Mouse (Mus musculus): Measurements from ENCODE around the gene Kansl2. TPM values are rescaled to one million over a fixed set of nuclear protein-coding genes. Genes with fewer than 3 reads are reported as not detected.
A peak's percentile ranks its signal among the peaks of the same experiment; 100 is the strongest.

Gene Kansl2
- total RNA-seq (2014; rRNA removed; ENCODE audit: low replicate concordance) (58.7 and 62.3 TPM in 2 replicates), polyA plus RNA-seq (2015; fragmentation: Nextera tagmentation; extraction: Ambion mirVana) (60.7 and 73.1 TPM in 2 replicates)

DNA sequence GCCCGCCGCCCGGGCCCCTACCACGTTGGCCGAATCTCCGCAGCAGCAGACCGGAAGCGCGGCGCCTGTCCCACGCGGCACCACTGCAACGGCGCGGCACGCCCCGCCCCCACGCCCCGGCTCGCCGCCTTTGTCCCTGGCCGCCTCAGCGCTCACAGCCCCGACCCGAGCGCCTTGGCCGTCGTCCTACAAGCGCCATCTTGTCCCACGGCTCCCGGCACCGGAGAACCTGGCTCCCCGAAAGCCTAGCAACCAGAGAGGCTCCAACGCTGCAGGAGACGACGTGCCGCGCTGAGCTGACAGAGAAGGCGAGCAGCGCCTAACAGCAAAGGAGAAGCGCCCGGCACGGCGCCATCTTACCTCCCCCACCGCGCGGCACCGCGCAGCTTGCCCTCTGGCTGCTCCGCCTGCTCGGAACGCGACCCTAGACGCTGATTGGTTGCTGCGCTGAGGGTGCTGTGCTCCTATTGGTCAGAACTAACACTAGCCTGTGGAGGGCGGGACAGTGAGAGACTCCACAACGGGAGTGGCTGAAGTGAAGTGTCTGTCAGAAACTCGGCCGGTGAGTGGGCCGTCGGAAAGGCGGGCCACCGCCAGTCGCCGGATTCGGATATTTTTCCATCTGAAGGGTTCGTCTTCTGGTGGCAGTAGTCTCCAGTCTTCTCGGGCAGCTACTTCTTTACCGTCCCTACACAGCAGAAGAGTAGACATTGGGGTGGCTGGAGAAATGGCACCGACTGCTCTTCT, at the start of gene Kansl2:
Kansl2 (minus strand) TSS at position 384 of the 747 bp plus-strand sequence.
- H3K9me3 ChIP-seq (replicated peaks; ENCODE audit: control insufficient read depth, low read length): no peaks in the 10 kb centered on the region
- WGBS: 0% methylated on average over 67 of the region's 70 CpGs
- H3K4me2 ChIP-seq (ENCODE audit: low read depth, low read length): peak within 1 kb of the TSS; percentile 90
- H3K27ac ChIP-seq (ENCODE audit: low read depth): peak within 1 kb of the TSS; percentile 98
- peak within 1 kb of the TSS; percentile 92 for H3K4me3 ChIP-seq (ENCODE audit: low read depth, low read length)
- H3K36me3 ChIP-seq (replicated peaks; ENCODE audit: control insufficient read depth, insufficient read depth, low read length): peaks cover 30% of the 10 kb centered on the region
- DNase-seq (ENCODE audit: low spot score): peak; percentile 99
- no peaks in the 10 kb centered on the region for H3K27me3 ChIP-seq (ENCODE audit: control insufficient read depth, insufficient read depth, low read length)
- peak within 1 kb of the TSS; percentile 91 for H3K9ac ChIP-seq (replicated peaks; ENCODE audit: low read depth, low read length)
- ATAC-seq (ENCODE audit: insufficient read depth, low read depth): peak; percentile 100
- TF ChIP-seq CTCF (IDR thresholded peaks at IDR 0.05; ENCODE audit: low read depth) (no peak), EP300 (IDR thresholded peaks at IDR 0.05; ENCODE audit: low read depth) (peak; percentile 76; the same call in 1 of the 2 replicates)
- H3K4me1 ChIP-seq (ENCODE audit: control insufficient read depth, insufficient read depth): peaks cover 11% of the 10 kb centered on the region; the same call in 1 of the 2 replicates

DNA sequence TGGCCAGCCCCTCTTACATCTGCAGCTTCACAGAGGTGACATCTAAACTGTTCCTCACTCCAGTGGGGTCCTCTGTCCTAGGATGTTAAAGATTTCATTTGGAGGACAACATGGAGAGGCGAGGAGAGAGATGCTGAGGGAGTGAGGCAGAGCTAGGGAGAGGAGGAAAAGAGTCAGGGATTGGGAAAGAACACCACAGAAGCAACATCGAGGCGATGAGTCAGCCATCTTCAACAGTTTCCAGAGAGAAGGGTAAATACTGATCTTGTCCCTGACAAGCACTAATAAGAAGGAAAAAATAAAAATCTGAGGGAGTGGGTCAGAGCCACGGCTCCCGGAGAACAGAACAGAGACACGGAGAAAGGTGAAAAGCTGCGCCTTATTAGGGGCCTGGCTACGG, 48.9 kb upstream of the Kansl2 start:
- H3K9me3 ChIP-seq (replicated peaks; ENCODE audit: control insufficient read depth, low read length): no peaks in the 10 kb centered on the region
- peaks cover 14% of the 10 kb centered on the region for H3K4me1 ChIP-seq (ENCODE audit: control insufficient read depth, insufficient read depth)
- H3K4me3 ChIP-seq (ENCODE audit: low read depth, low read length): no peak overlapping the region
- no peak overlapping the region for H3K9ac ChIP-seq (replicated peaks; ENCODE audit: low read depth, low read length)
- no peak for ATAC-seq (ENCODE audit: insufficient read depth, low read depth)
- 72% methylated on average over 8 of the region's 8 CpGs for WGBS
- no peak for DNase-seq (ENCODE audit: low spot score)
- H3K27ac ChIP-seq (ENCODE audit: low read depth): no peak overlapping the region
- H3K4me2 ChIP-seq (ENCODE audit: low read depth, low read length): no peak overlapping the region
- H3K36me3 ChIP-seq (replicated peaks; ENCODE audit: control insufficient read depth, insufficient read depth, low read length): no peaks in the 10 kb centered on the region
- TF ChIP-seq CTCF (IDR thresholded peaks at IDR 0.05; ENCODE audit: low read depth): no peak
- no peak for TF ChIP-seq EP300 (IDR thresholded peaks at IDR 0.05; ENCODE audit: low read depth)
- no peaks in the 10 kb centered on the region for H3K27me3 ChIP-seq (ENCODE audit: control insufficient read depth, insufficient read depth, low read length)

DNA sequence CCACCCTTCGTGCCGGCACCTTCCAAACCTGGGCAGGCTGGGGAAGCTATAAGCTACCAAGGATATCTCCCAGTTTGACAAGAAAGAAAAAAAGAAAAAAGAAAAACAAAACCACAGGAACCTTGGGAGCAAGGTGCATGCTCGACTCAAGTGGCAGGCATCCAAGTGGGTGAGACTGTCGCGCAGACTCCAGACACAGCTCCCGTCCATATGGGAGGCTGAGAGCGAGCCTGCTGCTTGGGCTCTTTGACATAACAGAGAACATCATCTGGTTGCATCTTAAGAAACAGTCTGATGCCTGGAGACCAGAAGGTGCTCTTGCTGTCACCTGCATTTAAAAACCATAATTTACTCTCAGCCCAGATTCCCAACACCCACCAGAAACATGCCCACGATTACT, 48.3 kb upstream of the Kansl2 start:
- DNase-seq (ENCODE audit: low spot score) (no peak), ATAC-seq (ENCODE audit: insufficient read depth, low read depth) (no peak)
- TF ChIP-seq EP300 (IDR thresholded peaks at IDR 0.05; ENCODE audit: low read depth) (no peak), CTCF (IDR thresholded peaks at IDR 0.05; ENCODE audit: low read depth) (no peak)
- no peaks in the 10 kb centered on the region for H3K9me3 ChIP-seq (replicated peaks; ENCODE audit: control insufficient read depth, low read length)
- H3K4me3 ChIP-seq (ENCODE audit: low read depth, low read length): no peak overlapping the region
- H3K4me1 ChIP-seq (ENCODE audit: control insufficient read depth, insufficient read depth): peaks cover 14% of the 10 kb centered on the region
- WGBS: 38% methylated on average over 8 of the region's 8 CpGs
- H3K4me2 ChIP-seq (ENCODE audit: low read depth, low read length): no peak overlapping the region
- no peaks in the 10 kb centered on the region for H3K36me3 ChIP-seq (replicated peaks; ENCODE audit: control insufficient read depth, insufficient read depth, low read length)
- no peaks in the 10 kb centered on the region for H3K27me3 ChIP-seq (ENCODE audit: control insufficient read depth, insufficient read depth, low read length)
- no peak overlapping the region for H3K9ac ChIP-seq (replicated peaks; ENCODE audit: low read depth, low read length)
- H3K27ac ChIP-seq (ENCODE audit: low read depth): no peak overlapping the region

- ATAC-seq (ENCODE audit: insufficient read depth, low read depth) (peak; percentile 82), DNase-seq (ENCODE audit: low spot score) (peak; percentile 86)
- Histone ChIP-seq H3K4me2 (ENCODE audit: low read depth, low read length) (no peak overlapping the region), H3K4me3 (ENCODE audit: low read depth, low read length) (no peak overlapping the region), H3K27ac (ENCODE audit: low read depth) (no peak overlapping the region), H3K36me3 (replicated peaks; ENCODE audit: control insufficient read depth, insufficient read depth, low read length) (no peaks in the 10 kb centered on the region), H3K9me3 (replicated peaks; ENCODE audit: control insufficient read depth, low read length) (no peaks in the 10 kb centered on the region), H3K4me1 (ENCODE audit: control insufficient read depth, insufficient read depth) (peaks cover 9% of the 10 kb centered on the region), H3K27me3 (ENCODE audit: control insufficient read depth, insufficient read depth, low read length) (no peaks in the 10 kb centered on the region), H3K9ac (replicated peaks; ENCODE audit: low read depth, low read length) (no peak overlapping the region)
- 37% methylated on average over 5 of the region's 5 CpGs for WGBS
- TF ChIP-seq CTCF (IDR thresholded peaks at IDR 0.05; ENCODE audit: low read depth): peak; percentile 92
- no peak for TF ChIP-seq EP300 (IDR thresholded peaks at IDR 0.05; ENCODE audit: low read depth)
These were observed 45.9 kb upstream of the Kansl2 start for GRCm38 (mm10) chr15:98579795-98580464.

- TF ChIP-seq EP300 (IDR thresholded peaks at IDR 0.05; ENCODE audit: low read depth): no peak
- no peak for TF ChIP-seq CTCF (IDR thresholded peaks at IDR 0.05; ENCODE audit: low read depth)
These were observed 45.2 kb upstream of the Kansl2 start for GRCm38 (mm10) chr15:98579310-98579709.

More at GRCm38 (mm10) chr15:98579310-98579709, 45.2 kb upstream of the Kansl2 start:
- H3K4me1 ChIP-seq (ENCODE audit: control insufficient read depth, insufficient read depth): peaks cover 9% of the 10 kb centered on the region; the same call in 1 of the 2 replicates
- H3K4me2 ChIP-seq (ENCODE audit: low read depth, low read length): no peak overlapping the region
- 73% methylated on average over 2 of the region's 2 CpGs for WGBS
- ATAC-seq (ENCODE audit: insufficient read depth, low read depth) (no peak), DNase-seq (ENCODE audit: low spot score) (no peak)
- H3K9me3 ChIP-seq (replicated peaks; ENCODE audit: control insufficient read depth, low read length): no peaks in the 10 kb centered on the region
- H3K36me3 ChIP-seq (replicated peaks; ENCODE audit: control insufficient read depth, insufficient read depth, low read length): no peaks in the 10 kb centered on the region
- no peaks in the 10 kb centered on the region for H3K27me3 ChIP-seq (ENCODE audit: control insufficient read depth, insufficient read depth, low read length)
- H3K27ac ChIP-seq (ENCODE audit: low read depth): no peak overlapping the region
- H3K9ac ChIP-seq (replicated peaks; ENCODE audit: low read depth, low read length): no peak overlapping the region
- H3K4me3 ChIP-seq (ENCODE audit: low read depth, low read length): no peak overlapping the region
